Mouse (Mus musculus) heart, adult 8-10 months (tissue): ENCODE measurements around the gene Yif1b. TPM values are rescaled to one million over a fixed set of nuclear protein-coding genes. Genes with fewer than 3 reads are reported as not detected.

Source experiments
- DNase-seq: peaks from one replicate; pipeline ENCODE4 v3.0.0; 2022; ENCODE audit warnings: low spot score
- total RNA-seq, 4 experiments: library from RNA; stranded (reverse); gene quantifications; 2 replicates each; pipeline ENCODE4 v1.2.4; 2022

The Yif1b gene
- total RNA-seq, 4 experiments from 2014 or later, result 66.2 to 78.1 (median 70.0) TPM

- no peak for DNase-seq
Observed at GRCm38 (mm10) chr7:29244732-29245416, 6.7 kb downstream of the Yif1b start.

- DNase-seq, result no peak
Observed at GRCm38 (mm10) chr7:29246015-29246414, 7.9 kb downstream of the Yif1b start.

GRCm38 (mm10) chr7:29246619-29247313, 8.6 kb downstream of the Yif1b start:
- no peak for DNase-seq

- DNase-seq, result peak; percentile 82
Observed at GRCm38 (mm10) chr7:29247314-29247700, 9.2 kb downstream of the Yif1b start.

- no peak for DNase-seq
Observed at GRCm38 (mm10) chr7:29247706-29248105, 9.6 kb downstream of the Yif1b start.

- DNase-seq, result peak; percentile 43
Observed at GRCm38 (mm10) chr7:29248261-29248841, 10.2 kb downstream of the Yif1b start, which contains the start of gene 2200002D01Rik. TSS of gene 2200002D01Rik (minus strand) at chr7:29248466.

- DNase-seq, result no peak
Observed at GRCm38 (mm10) chr7:29251166-29251565, 13.0 kb downstream of the Yif1b start.

- peak; percentile 24 for DNase-seq
Observed at GRCm38 (mm10) chr7:29253842-29254241, 15.7 kb downstream of the Yif1b start.

GRCm38 (mm10) chr7:29255875-29256274, 17.7 kb downstream of the Yif1b start:
- no peak for DNase-seq

GRCm38 (mm10) chr7:29257368-29257767, 19.2 kb downstream of the Yif1b start:
- DNase-seq, result no peak

GRCm38 (mm10) chr7:29259781-29260730, 21.9 kb downstream of the Yif1b start:
- DNase-seq, result no peak

- DNase-seq, result no peak
Observed at GRCm38 (mm10) chr7:29262151-29262550, 24.0 kb downstream of the Yif1b start.

GRCm38 (mm10) chr7:29263831-29264230, 25.7 kb downstream of the Yif1b start:
- DNase-seq, result no peak

- no peak for DNase-seq
Observed at GRCm38 (mm10) chr7:29265636-29266035, 27.5 kb downstream of the Yif1b start.

- no peak for DNase-seq
Observed at GRCm38 (mm10) chr7:29266931-29267330, 28.8 kb downstream of the Yif1b start.

GRCm38 (mm10) chr7:29270445-29270844, 32.3 kb downstream of the Yif1b start:
- no peak for DNase-seq

GRCm38 (mm10) chr7:29271687-29272465, 33.7 kb downstream of the Yif1b start:
- DNase-seq, result no peak

- DNase-seq, result no peak
Observed at GRCm38 (mm10) chr7:29276715-29277114, 38.6 kb downstream of the Yif1b start.

- DNase-seq, result no peak
Observed at GRCm38 (mm10) chr7:29277510-29277909, 39.4 kb downstream of the Yif1b start.

GRCm38 (mm10) chr7:29279261-29279660, 41.1 kb downstream of the Yif1b start:
- no peak for DNase-seq

GRCm38 (mm10) chr7:29279924-29280323, 41.8 kb downstream of the Yif1b start:
- no peak for DNase-seq
